Mouse (Mus musculus) myocyte (in vitro differentiated cells): ENCODE results near the gene Sulf2. TPM values are rescaled to one million over a fixed set of nuclear protein-coding genes. Genes with fewer than 3 reads are reported as not detected.

Experiments used
- H3K27me3 ChIP-seq: one replicate; pipeline ENCODE4 v1.6.1; 2011; ENCODE audit not compliant: control insufficient read depth, insufficient read depth, insufficient read length
- H3K36me3 ChIP-seq: one replicate; pipeline ENCODE4 v1.6.1; 2011; ENCODE audit not compliant: control insufficient read depth, insufficient read depth
- H3K4me2 ChIP-seq: one replicate; pipeline ENCODE4 v1.6.1; 2011; ENCODE audit warnings: low read depth, control low read depth
- H3K4me3 ChIP-seq: one replicate; pipeline ENCODE4 v1.5.1; 2011; ENCODE audit warnings: mild to moderate bottlenecking, control low read depth, moderate library complexity
- H3K79me2 ChIP-seq: one replicate; pipeline ENCODE4 v1.6.1; 2011; ENCODE audit not compliant: control insufficient read depth, insufficient read depth
- H3ac ChIP-seq: one replicate; pipeline ENCODE4 v1.6.1; 2011; ENCODE audit not compliant: control insufficient read depth, insufficient read length
- CEBPB ChIP-seq: IDR thresholded peaks from 2 replicates; pipeline ENCODE4 v1.6.1; 2011; ENCODE audit warnings: mild to moderate bottlenecking, moderate library complexity; ENCODE audit not compliant: poor library complexity, insufficient read depth, severe bottlenecking
- E2F4 ChIP-seq: IDR thresholded peaks from one replicate; pipeline ENCODE4 v1.6.1; 2011; ENCODE audit warnings: mild to moderate bottlenecking, control low read depth, moderate library complexity; ENCODE audit not compliant: insufficient read depth
- MAX ChIP-seq: IDR thresholded peaks from one replicate; pipeline ENCODE4 v1.6.1; 2011; ENCODE audit warnings: low read depth, mild to moderate bottlenecking, control low read depth
- MYOD1 ChIP-seq, 3 experiments: IDR thresholded peaks; one replicate each; pipeline ENCODE4 v1.6.1; 2011; ENCODE audit warnings: control low read depth in 2 of 3, low read depth in 2 of 3, mild to moderate bottlenecking in 2 of 3, moderate library complexity in 1 of 3; ENCODE audit not compliant: insufficient read length in 2 of 3, control insufficient read depth in 1 of 3
- MYOG ChIP-seq, 3 experiments: IDR thresholded peaks; one replicate each; pipeline ENCODE4 v1.6.1; 2011; ENCODE audit warnings: control low read depth in 2 of 3, low read depth in 2 of 3, mild to moderate bottlenecking in 2 of 3; ENCODE audit not compliant: insufficient read length in 2 of 3, control insufficient read depth in 1 of 3, insufficient read depth in 1 of 3
- POLR2A ChIP-seq: IDR thresholded peaks from one replicate; pipeline ENCODE4 v1.6.1; 2011; ENCODE audit warnings: low read depth, mild to moderate bottlenecking, control low read depth, moderate library complexity; ENCODE audit not compliant: insufficient read length
- POLR2AphosphoS2 ChIP-seq: IDR thresholded peaks from one replicate; pipeline ENCODE4 v1.6.1; 2011; ENCODE audit warnings: low read depth, control low read depth; ENCODE audit not compliant: insufficient read length
- REST ChIP-seq: IDR thresholded peaks from one replicate; pipeline ENCODE4 v1.6.1; 2011; ENCODE audit warnings: mild to moderate bottlenecking, control low read depth, moderate library complexity; ENCODE audit not compliant: insufficient read depth, insufficient read length
- SRF ChIP-seq: IDR thresholded peaks from one replicate; pipeline ENCODE4 v1.6.1; 2011; ENCODE audit warnings: low read depth; ENCODE audit not compliant: control insufficient read depth, insufficient read length
- TCF12 ChIP-seq: IDR thresholded peaks from one replicate; pipeline ENCODE4 v1.6.1; 2011; ENCODE audit warnings: mild to moderate bottlenecking, control low read depth; ENCODE audit not compliant: poor library complexity, insufficient read depth, severe bottlenecking
- TCF3 ChIP-seq: IDR thresholded peaks from one replicate; pipeline ENCODE4 v1.6.1; 2011; ENCODE audit warnings: low read depth, control low read depth; ENCODE audit not compliant: insufficient read length
- USF1 ChIP-seq: IDR thresholded peaks from one replicate; pipeline ENCODE4 v1.6.1; 2011; ENCODE audit warnings: low read depth, mild to moderate bottlenecking, control low read depth, moderate library complexity
- polyA plus RNA-seq: library from polyadenylated mRNA; unstranded; fragments of >200 nt; fragmentation: generic; extraction: Trizol; gene quantifications from one replicate; pipeline ENCODE4 v1.2.1, GENCODE M21; 2012; ENCODE audit warnings: missing spikeins

The Sulf2 gene
- polyA plus RNA-seq, 1 experiment = 36.7 TPM

GRCm38 (mm10) chr2:166141039-166141438 lies 14.4 kb downstream of the Sulf2 start:
- no peaks in the 10 kb centered on the region for H3K36me3 ChIP-seq
- no peak overlapping the region for H3K4me2 ChIP-seq
- no peaks in the 10 kb centered on the region for H3K27me3 ChIP-seq
- TF ChIP-seq SRF = no peak
- TF ChIP-seq POLR2A = no peak
- TF ChIP-seq CEBPB = no peak
- no peak for TF ChIP-seq MYOD1 (IDR thresholded peaks at IDR 0.05; ENCODE audit: control insufficient read depth in 1 of 3, insufficient read length in 2 of 3, low read depth in 2 of 3)
- no peak for TF ChIP-seq TCF12
- TF ChIP-seq MYOG (IDR thresholded peaks at IDR 0.05; ENCODE audit: control insufficient read depth in 1 of 3, insufficient read depth in 1 of 3, insufficient read length in 2 of 3, low read depth in 2 of 3) = no peak
- no peak for TF ChIP-seq MAX
- no peak for TF ChIP-seq USF1
- no peak for TF ChIP-seq E2F4
- TF ChIP-seq POLR2AphosphoS2 = no peak
- no peak for TF ChIP-seq REST
- no peak for TF ChIP-seq TCF3
- no peak overlapping the region for H3ac ChIP-seq
- no peak overlapping the region for H3K4me3 ChIP-seq
- H3K79me2 ChIP-seq = no peaks in the 10 kb centered on the region

- H3ac ChIP-seq = no peak overlapping the region
- no peak overlapping the region for H3K4me3 ChIP-seq
- TF ChIP-seq MYOG (IDR thresholded peaks at IDR 0.05; ENCODE audit: control insufficient read depth in 1 of 3, insufficient read depth in 1 of 3, insufficient read length in 2 of 3, low read depth in 2 of 3) (no peak), MYOD1 (IDR thresholded peaks at IDR 0.05; ENCODE audit: control insufficient read depth in 1 of 3, insufficient read length in 2 of 3, low read depth in 2 of 3) (no peak), CEBPB (no peak), USF1 (no peak), TCF12 (no peak), MAX (no peak), TCF3 (no peak), REST (no peak), POLR2AphosphoS2 (no peak), POLR2A (no peak), E2F4 (no peak), SRF (no peak)
- H3K79me2 ChIP-seq = no peaks in the 10 kb centered on the region
- H3K36me3 ChIP-seq = no peaks in the 10 kb centered on the region
- no peak overlapping the region for H3K4me2 ChIP-seq
- H3K27me3 ChIP-seq = no peaks in the 10 kb centered on the region
Measured at GRCm38 (mm10) chr2:166140427-166140826, 15.0 kb downstream of the Sulf2 start.

GRCm38 (mm10) chr2:166138308-166138707 lies 17.2 kb downstream of the Sulf2 start:
- no peak overlapping the region for H3K4me2 ChIP-seq
- H3ac ChIP-seq = no peak overlapping the region
- H3K4me3 ChIP-seq = no peak overlapping the region
- H3K79me2 ChIP-seq = no peaks in the 10 kb centered on the region
- no peaks in the 10 kb centered on the region for H3K27me3 ChIP-seq
- no peaks in the 10 kb centered on the region for H3K36me3 ChIP-seq
- TF ChIP-seq MYOD1 (IDR thresholded peaks at IDR 0.05; ENCODE audit: control insufficient read depth in 1 of 3, insufficient read length in 2 of 3, low read depth in 2 of 3) = no peak
- TF ChIP-seq MAX = no peak
- TF ChIP-seq MYOG (IDR thresholded peaks at IDR 0.05; ENCODE audit: control insufficient read depth in 1 of 3, insufficient read depth in 1 of 3, insufficient read length in 2 of 3, low read depth in 2 of 3) = no peak
- no peak for TF ChIP-seq POLR2A
- no peak for TF ChIP-seq CEBPB
- TF ChIP-seq POLR2AphosphoS2 = no peak

DNA sequence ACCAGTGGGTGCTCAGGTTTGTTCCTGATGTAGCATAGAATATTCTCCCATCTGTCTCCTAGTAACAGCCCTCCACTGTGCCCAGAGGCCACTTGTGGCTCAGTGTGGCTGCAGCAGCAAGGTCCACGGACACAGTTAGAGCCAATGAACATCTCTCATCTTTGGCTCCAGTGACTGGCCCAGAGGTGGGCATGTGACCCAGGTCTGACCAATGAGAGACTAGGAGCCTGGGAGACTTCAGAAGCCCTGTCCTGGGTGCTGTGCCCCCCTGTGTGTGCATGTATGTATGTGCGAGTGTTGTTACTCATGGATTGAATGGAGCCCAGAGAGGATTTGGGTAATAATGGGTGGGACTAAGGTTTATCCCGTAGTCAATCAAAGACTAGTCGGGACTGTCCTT lies 18.0 kb downstream of the Sulf2 start:
- no peaks in the 10 kb centered on the region for H3K36me3 ChIP-seq
- no peak overlapping the region for H3K4me3 ChIP-seq
- no peak overlapping the region for H3K4me2 ChIP-seq
- no peak overlapping the region for H3ac ChIP-seq
- no peaks in the 10 kb centered on the region for H3K27me3 ChIP-seq
- TF ChIP-seq CEBPB (no peak), USF1 (peak; percentile 43)
- H3K79me2 ChIP-seq = no peaks in the 10 kb centered on the region

- H3K36me3 ChIP-seq = no peaks in the 10 kb centered on the region
- no peaks in the 10 kb centered on the region for H3K79me2 ChIP-seq
- H3ac ChIP-seq = no peak overlapping the region
- no peak overlapping the region for H3K4me2 ChIP-seq
- H3K4me3 ChIP-seq = no peak overlapping the region
- TF ChIP-seq CEBPB (no peak), POLR2A (no peak), SRF (no peak), REST (no peak)
- no peaks in the 10 kb centered on the region for H3K27me3 ChIP-seq
Measured at GRCm38 (mm10) chr2:166135711-166136485, 19.6 kb downstream of the Sulf2 start.
